Mouse (Mus musculus): ENCODE results near the gene Akt1s1. TPM values are rescaled to one million over a fixed set of nuclear protein-coding genes. Genes with fewer than 3 reads are reported as not detected.

The Akt1s1 gene
- total and polyA plus RNA-seq, 3 experiments = 9.5 to 24.2 (median 23.3) TPM

DNA sequence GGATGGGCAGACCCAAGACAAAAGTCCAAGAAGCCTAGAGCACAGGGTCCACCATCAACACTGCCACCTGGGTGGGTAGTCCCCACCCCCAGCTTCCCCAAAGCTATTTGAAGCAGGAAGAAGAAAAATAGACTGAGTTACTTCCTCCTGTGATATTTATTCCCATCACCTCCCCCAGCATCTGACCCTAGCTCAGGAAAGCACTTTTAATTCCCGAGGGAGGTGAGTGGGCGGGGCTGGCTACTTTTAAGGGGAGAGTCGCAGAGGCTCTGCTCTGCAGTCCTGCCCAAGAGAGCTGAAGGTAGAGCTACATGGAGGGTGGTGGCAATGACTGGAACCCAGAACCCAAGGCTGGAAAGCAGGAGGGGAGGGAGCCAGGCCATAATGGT, 12.8 kb upstream of the Akt1s1 start:
- Histone ChIP-seq H3K9me3 (replicated peaks; ENCODE audit: low read length) (peaks cover 33% of the 10 kb centered on the region), H3K36me3 (replicated peaks in 1 of 2; ENCODE audit: control insufficient read depth in 1 of 2, insufficient read depth in 1 of 2, low read length in 1 of 2) (peaks cover 47 to 64% of the 10 kb centered on the region in 2 experiments), H3K4me3 (replicated peaks in 1 of 3; ENCODE audit: low read depth in 2 of 3, low read length in 2 of 3, poor library complexity in 1 of 3) (peak overlapping the region; percentile 2 to 71 (median 50)), H3K4me1 (ENCODE audit: control insufficient read depth in 1 of 2, insufficient read depth in 2 of 2) (peaks cover 27 to 82% of the 10 kb centered on the region in 2 experiments), H3K9ac (ENCODE audit: insufficient read depth, low read depth) (peak overlapping the region; percentile 55; the same call in 1 of the 2 replicates), H3K27me3 (replicated peaks) (no peaks in the 10 kb centered on the region), H3K79me2 (replicated peaks; ENCODE audit: control insufficient read depth, extremely low read depth, insufficient read depth, poor library complexity, severe bottlenecking) (peaks cover 28% of the 10 kb centered on the region), H3K27ac (ENCODE audit: insufficient read depth, low read depth) (peak overlapping the region; percentile 100), H3K4me2 (ENCODE audit: insufficient read depth, low read depth, poor library complexity, severe bottlenecking) (peak overlapping the region; percentile 81)
- in situ Hi-C loops (cut with MboI; ENCODE audit: low pct_ligation_motif_present, low pct_unique_long_range_greater_than_20kb, low sequenced_read_pairs) = no loop called here
- dilution Hi-C loops (cut with MboI; ENCODE audit: extremely low pct_ligation_motif_present, extremely low pct_unique_long_range_greater_than_20kb, low sequenced_read_pairs) = no loop called here
- peak; percentile 93 for DNase-seq (ENCODE audit: extremely low read depth)
- TF ChIP-seq MEF2A (IDR thresholded peaks at IDR 0.05; ENCODE audit: borderline replicate concordance, low read depth, low read length) (peak; percentile 80; the same call in 1 of the 2 replicates), NELFE (IDR thresholded peaks at IDR 0.05; ENCODE audit: low read depth, low read length) (0 out of 2 replicates have a peak, but pooled peaks have one; percentile 68), ELF1 (IDR thresholded peaks at IDR 0.05; ENCODE audit: low read depth, low read length) (no peak; the same call in none of the 2 replicates), E2F4 (IDR thresholded peaks at IDR 0.05; ENCODE audit: insufficient replicate concordance, low read depth, low read length) (no peak), NRF1 (IDR thresholded peaks at IDR 0.05; ENCODE audit: low read depth, low read length) (no peak), EP300 (IDR thresholded peaks at IDR 0.05; ENCODE audit: low read length) (0 out of 2 replicates have a peak, but pooled peaks have one; percentile 34), HCFC1 (IDR thresholded peaks at IDR 0.05; ENCODE audit: low read depth, low read length) (peak; percentile 30; the same call in 1 of the 2 replicates), ETS1 (conservative IDR thresholded peaks at IDR 0.05; ENCODE audit: low read depth, low read length) (peak; percentile 78), BHLHE40 (IDR thresholded peaks at IDR 0.05; ENCODE audit: low read depth, low read length) (peak; percentile 27; the same call in 1 of the 2 replicates), POLR2A (IDR thresholded peaks at IDR 0.05; ENCODE audit: low read depth, low read length) (peak; percentile 78), TBP (conservative IDR thresholded peaks at IDR 0.05; ENCODE audit: low read depth, low read length) (peak; percentile 78), RCOR1 (conservative IDR thresholded peaks at IDR 0.05; ENCODE audit: low read depth, low read length) (no peak), RAD21 (IDR thresholded peaks at IDR 0.05; ENCODE audit: low read depth, low read length) (no peak), ZMIZ1 (IDR thresholded peaks at IDR 0.05; ENCODE audit: low read depth, low read length) (peak; percentile 94), IRF4 (IDR thresholded peaks at IDR 0.05; ENCODE audit: low read depth, low read length) (no peak; the same call in 1 of the 2 replicates), MAX (IDR thresholded peaks at IDR 0.05; ENCODE audit: low read length) (no peak), TCF12 (IDR thresholded peaks at IDR 0.05; ENCODE audit: low read depth, low read length) (peak; percentile 66), CHD2 (IDR thresholded peaks at IDR 0.05; ENCODE audit: low read length) (peak; percentile 55), UBTF (IDR thresholded peaks at IDR 0.05; ENCODE audit: low read depth, low read length) (no peak)

DNA sequence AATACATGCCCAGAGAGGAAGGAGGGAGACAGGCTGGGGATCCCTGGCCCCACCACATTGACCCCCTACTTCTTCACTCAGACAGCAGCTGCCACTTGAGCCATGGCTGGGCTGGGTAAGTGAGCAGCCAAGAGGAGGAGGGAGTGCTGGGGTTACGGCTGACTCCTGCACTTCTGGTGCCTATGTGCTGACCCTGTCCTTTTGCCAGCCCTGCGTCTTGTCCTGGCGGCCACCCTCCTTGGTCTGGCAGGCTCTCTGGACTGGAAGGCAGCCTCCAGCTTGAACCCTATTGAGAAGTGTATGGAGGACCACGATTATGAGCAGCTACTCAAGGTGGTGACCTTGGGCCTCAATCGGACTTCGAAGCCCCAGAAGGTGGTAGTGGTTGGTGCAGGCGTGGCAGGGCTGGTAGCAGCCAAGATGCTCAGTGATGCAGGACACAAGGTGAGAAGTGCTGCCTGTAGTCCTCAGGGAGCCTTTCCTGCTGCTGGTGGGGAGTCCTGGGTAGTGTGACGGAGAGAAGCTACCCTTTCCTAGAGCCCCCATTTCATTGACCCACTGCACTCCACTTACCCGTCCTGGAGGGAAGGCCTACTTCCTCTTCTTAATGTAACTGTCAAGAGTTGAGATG, 12.3 kb upstream of the Akt1s1 start:
- in situ Hi-C loops (cut with MboI; ENCODE audit: low pct_ligation_motif_present, low pct_unique_long_range_greater_than_20kb, low sequenced_read_pairs) = no loop called here
- H3K9me3 ChIP-seq (replicated peaks; ENCODE audit: low read length) = peaks cover 33% of the 10 kb centered on the region
- dilution Hi-C loops (cut with MboI; ENCODE audit: extremely low pct_ligation_motif_present, extremely low pct_unique_long_range_greater_than_20kb, low sequenced_read_pairs) = no loop called here
- TF ChIP-seq MAX (IDR thresholded peaks at IDR 0.05; ENCODE audit: low read length) = peak; percentile 43
- 0 out of 2 replicates have a peak, but pooled peaks have one; percentile 54 for TF ChIP-seq RCOR1 (conservative IDR thresholded peaks at IDR 0.05; ENCODE audit: low read depth, low read length)
- peak; percentile 55 for TF ChIP-seq MXI1 (IDR thresholded peaks at IDR 0.05; ENCODE audit: low read depth, low read length)
- TF ChIP-seq MAFK (IDR thresholded peaks at IDR 0.05; ENCODE audit: insufficient replicate concordance, low read length) = no peak
- TF ChIP-seq CHD1 (IDR thresholded peaks at IDR 0.05; ENCODE audit: low read depth, low read length) = 0 out of 2 replicates have a peak, but pooled peaks have one; percentile 24
- TF ChIP-seq GABPA (IDR thresholded peaks at IDR 0.05; ENCODE audit: insufficient replicate concordance, low read depth, low read length) = no peak
- TF ChIP-seq TBP (conservative IDR thresholded peaks at IDR 0.05; ENCODE audit: low read depth, low read length) = no peak
- TF ChIP-seq ELF1 (IDR thresholded peaks at IDR 0.05; ENCODE audit: low read depth, low read length) = peak; percentile 42; the same call in 1 of the 2 replicates
- no peak for TF ChIP-seq MEF2A (IDR thresholded peaks at IDR 0.05; ENCODE audit: borderline replicate concordance, low read depth, low read length)
- TF ChIP-seq POLR2AphosphoS2 (IDR thresholded peaks at IDR 0.05; ENCODE audit: low read depth, low read length) = 0 out of 2 replicates have a peak, but pooled peaks have one; percentile 4
- TF ChIP-seq PAX5 (IDR thresholded peaks at IDR 0.05; ENCODE audit: low read length) = no peak
- TF ChIP-seq SIN3A (IDR thresholded peaks at IDR 0.05; ENCODE audit: low read length) = 0 out of 2 replicates have a peak, but pooled peaks have one; percentile 14
- no peak for TF ChIP-seq ETS1 (conservative IDR thresholded peaks at IDR 0.05; ENCODE audit: low read depth, low read length)
- peak; percentile 16 for TF ChIP-seq ZMIZ1 (IDR thresholded peaks at IDR 0.05; ENCODE audit: low read depth, low read length)
- peaks cover 23% of the 10 kb centered on the region for H3K79me2 ChIP-seq (replicated peaks; ENCODE audit: control insufficient read depth, extremely low read depth, insufficient read depth, poor library complexity, severe bottlenecking)
- peaks cover 25 to 82% of the 10 kb centered on the region in 2 experiments for H3K4me1 ChIP-seq (ENCODE audit: control insufficient read depth in 1 of 2, insufficient read depth in 2 of 2)
- H3K4me3 ChIP-seq (replicated peaks in 1 of 3; ENCODE audit: low read depth in 2 of 3, low read length in 2 of 3, poor library complexity in 1 of 3) = peak overlapping the region; percentile 2 to 71 (median 50)
- peak overlapping the region; percentile 54; the same call in 1 of the 2 replicates for H3K9ac ChIP-seq (ENCODE audit: insufficient read depth, low read depth)
- peak overlapping the region; percentile 100 for H3K27ac ChIP-seq (ENCODE audit: insufficient read depth, low read depth)
- H3K27me3 ChIP-seq (replicated peaks) = no peaks in the 10 kb centered on the region
- H3K4me2 ChIP-seq (ENCODE audit: insufficient read depth, low read depth, poor library complexity, severe bottlenecking) = peak overlapping the region; percentile 81
- no peak for DNase-seq (ENCODE audit: extremely low read depth)
- peaks cover 47 to 63% of the 10 kb centered on the region in 2 experiments for H3K36me3 ChIP-seq (replicated peaks in 1 of 2; ENCODE audit: control insufficient read depth in 1 of 2, insufficient read depth in 1 of 2, low read length in 1 of 2)

All from CH12.LX (cell line).